16 mouse cellular contexts compared by ENCODE assay signal in genomic region chr1:106526112-106526511, GRCm38 (mm10).
"Had no signal": no experiment of that assay in that cellular context is flagged by ENCODE, and none has a peak within 500 bp of the region (broad histone marks: within the 10 kb centered on the region; RNA-seq: fewer than 3 reads in every experiment).

No protein-coding gene starts in this region.

- H3K4me1 ChIP-seq: midbrain, embryonic 12.5 days had no signal

- H3K4me3 ChIP-seq: midbrain, embryonic 10.5 days; midbrain, embryonic 12.5 days; myocyte; neural tube, embryonic 13.5 days; neural tube, embryonic 15.5 days had no signal

- H3K9me3 ChIP-seq: midbrain, embryonic 10.5 days; midbrain, embryonic 12.5 days; neural tube, embryonic 13.5 days; neural tube, embryonic 15.5 days had no signal

- H3K4me2 ChIP-seq: lung, embryonic 14.5 days; midbrain, embryonic 12.5 days; neural tube, embryonic 13.5 days; neural tube, embryonic 15.5 days had no signal

- H3K9ac ChIP-seq: liver, embryonic 14.5 days; lung, embryonic 14.5 days; midbrain, embryonic 12.5 days; neural tube, embryonic 13.5 days; neural tube, embryonic 15.5 days had no signal

- H3K36me3 ChIP-seq: midbrain, embryonic 10.5 days; midbrain, embryonic 12.5 days; neural tube, embryonic 13.5 days; neural tube, embryonic 15.5 days had no signal

- DNase-seq: midbrain, embryonic 14.5 days; retina, postnatal 1 day; right cerebral cortex, postnatal 25 days; right cerebral cortex, postnatal 4 days; spleen, adult 18-20 months; thymus, adult 18-20 months; thymus, postnatal 25 days; thymus, postnatal 4 days had no signal

- H3K27ac ChIP-seq: liver, embryonic 14.5 days; midbrain, embryonic 10.5 days; midbrain, embryonic 12.5 days; neural tube, embryonic 13.5 days; neural tube, embryonic 15.5 days had no signal

- ATAC-seq: midbrain, embryonic 16.5 days had no signal

- H3K27me3 ChIP-seq: midbrain, embryonic 12.5 days; neural tube, embryonic 13.5 days; neural tube, embryonic 15.5 days had no signal
